Mouse (Mus musculus) heart, adult 2 months (tissue): ENCODE data around the gene Foxb1. TPM values are rescaled to one million over a fixed set of nuclear protein-coding genes. Genes with fewer than 3 reads are reported as not detected.

Experiments used
- DNase-seq, 2 experiments: peaks; one replicate each; pipeline ENCODE4 v3.0.0; 2021
- H3K27ac ChIP-seq: fragments of 200-600 bp; 2 replicates; pipeline ENCODE4 v1.8.1; 2022
- H3K27me3 ChIP-seq: fragments of 200-500 bp; 2 replicates; pipeline ENCODE4 v1.6.1; 2012; ENCODE audit warnings: mild to moderate bottlenecking, low read length, inconsistent platforms, mixed read lengths; ENCODE audit not compliant: control insufficient read depth, insufficient read depth
- H3K36me3 ChIP-seq: fragments of 200-500 bp; 2 replicates; pipeline ENCODE4 v1.6.1; 2012; ENCODE audit warnings: low read length, inconsistent platforms; ENCODE audit not compliant: control insufficient read depth, insufficient read depth
- H3K4me1 ChIP-seq: fragments of 200-500 bp; 2 replicates; pipeline ENCODE4 v1.6.1; 2011; ENCODE audit warnings: low read length; ENCODE audit not compliant: control insufficient read depth, insufficient read depth
- H3K4me3 ChIP-seq: fragments of 200-600 bp; 2 replicates; pipeline ENCODE4 v1.8.1; 2022
- H3K79me2 ChIP-seq: fragments of 200-500 bp; replicated peaks from 2 replicates; pipeline ENCODE4 v1.6.1; 2012; ENCODE audit warnings: mild to moderate bottlenecking, inconsistent platforms, low read length, moderate library complexity, mixed read lengths; ENCODE audit not compliant: control insufficient read depth, insufficient read depth
- H3K9ac ChIP-seq: fragments of 200-500 bp; 2 replicates; pipeline ENCODE4 v1.6.1; 2012; ENCODE audit warnings: low read depth, mild to moderate bottlenecking, control low read depth, inconsistent platforms, low read length, mixed read lengths
- CTCF ChIP-seq: fragments of 200-600 bp; IDR thresholded peaks from 2 replicates; pipeline ENCODE4 v1.8.1; 2022; ENCODE audit warnings: antibody characterized with exemption, mild to moderate bottlenecking, moderate library complexity
- EP300 ChIP-seq: fragments of 200-500 bp; IDR thresholded peaks from 2 replicates; pipeline ENCODE4 v1.6.1; 2011; ENCODE audit warnings: low read depth, low read length, control low read depth; ENCODE audit not compliant: insufficient read depth
- POLR2A ChIP-seq: fragments of 200-500 bp; IDR thresholded peaks from 2 replicates; pipeline ENCODE4 v1.6.1; 2011; ENCODE audit warnings: mild to moderate bottlenecking, low read depth, low read length, control low read depth; ENCODE audit not compliant: insufficient read depth
- WGBS: fragments of 180-500 bp; shearing (Covaris S2); methylation state at CpG from one replicate; pipeline ENCODE4 v1.1.7; 2018; 5-methylcytosine and 5-hydroxymethylcytosine counted together
- intact Hi-C: fragments of 180-260 bp; cut with DNase I; formaldehyde crosslinking; loops from one replicate; pipeline ENCODE4 v1.15.1; 2025
- polyA plus RNA-seq: library from polyadenylated mRNA; depleted of rRNA; stranded (reverse); fragments of >200 nt; gene quantifications from 2 replicates; pipeline ENCODE4 v1.2.3, GENCODE M21; 2012
- total RNA-seq, 2 experiments: library from RNA; stranded (reverse); gene quantifications; 2 replicates each; pipeline ENCODE4 v1.2.3; 2021

Foxb1 gene
- total and polyA plus RNA-seq, 3 experiments = not detected

- 12% methylated on average over 5 of the region's 5 CpGs for WGBS
- TF ChIP-seq CTCF (no peak), POLR2A (no peak), EP300 (no peak)
- DNase-seq = no peak
- no peak overlapping the region for H3K27ac ChIP-seq
- H3K4me1 ChIP-seq = no peaks in the 10 kb centered on the region
- H3K27me3 ChIP-seq = peaks cover 14% of the 10 kb centered on the region
- H3K9ac ChIP-seq = no peak overlapping the region
- no peak overlapping the region for H3K4me3 ChIP-seq
- intact Hi-C loops = no loop called here
- no peaks in the 10 kb centered on the region for H3K79me2 ChIP-seq
- H3K36me3 ChIP-seq = no peaks in the 10 kb centered on the region
These were observed 6.0 kb downstream of the Foxb1 start for GRCm38 (mm10) chr9:69754712-69755111.

- Histone ChIP-seq H3K79me2 (no peaks in the 10 kb centered on the region), H3K4me3 (no peak overlapping the region), H3K36me3 (no peaks in the 10 kb centered on the region), H3K27ac (no peak overlapping the region), H3K4me1 (no peaks in the 10 kb centered on the region), H3K9ac (no peak overlapping the region), H3K27me3 (peaks cover 10% of the 10 kb centered on the region)
- intact Hi-C loops = no loop called here
- 8% methylated on average over 7 of the region's 7 CpGs for WGBS
- DNase-seq = no peak
- TF ChIP-seq EP300 = no peak
- no peak for TF ChIP-seq CTCF
- TF ChIP-seq POLR2A = no peak
These were observed 6.4 kb downstream of the Foxb1 start for GRCm38 (mm10) chr9:69754291-69754690.

GRCm38 (mm10) chr9:69747971-69748370, 12.8 kb downstream of the Foxb1 start:
- intact Hi-C loops = no loop called here
- Histone ChIP-seq H3K27ac (no peak overlapping the region), H3K79me2 (no peaks in the 10 kb centered on the region), H3K4me1 (no peaks in the 10 kb centered on the region), H3K4me3 (no peak overlapping the region), H3K27me3 (no peaks in the 10 kb centered on the region), H3K36me3 (no peaks in the 10 kb centered on the region), H3K9ac (no peak overlapping the region)
- DNase-seq = no peak
- no peak for TF ChIP-seq POLR2A
- no peak for TF ChIP-seq EP300
- TF ChIP-seq CTCF = no peak
- 87% methylated on average over 1 of the region's 1 CpGs for WGBS

- no peak overlapping the region for H3K9ac ChIP-seq
- no peaks in the 10 kb centered on the region; the same call in 1 of the 2 replicates for H3K4me1 ChIP-seq
- DNase-seq = no peak
- H3K27me3 ChIP-seq = no peaks in the 10 kb centered on the region
- WGBS = 57% methylated on average over 5 of the region's 5 CpGs
- no peak overlapping the region for H3K27ac ChIP-seq
- H3K79me2 ChIP-seq = no peaks in the 10 kb centered on the region
- TF ChIP-seq POLR2A (no peak), CTCF (no peak), EP300 (no peak)
- no peak overlapping the region for H3K4me3 ChIP-seq
- H3K36me3 ChIP-seq = no peaks in the 10 kb centered on the region
- intact Hi-C loops = no loop called here
These were observed 32.0 kb downstream of the Foxb1 start for GRCm38 (mm10) chr9:69728736-69729135.

GRCm38 (mm10) chr9:69718431-69718830, 42.3 kb downstream of the Foxb1 start:
- TF ChIP-seq CTCF = no peak
- TF ChIP-seq POLR2A = no peak
- TF ChIP-seq EP300 = no peak
- WGBS = 89% methylated on average over 9 of the region's 9 CpGs
- Histone ChIP-seq H3K4me1 (no peaks in the 10 kb centered on the region), H3K27ac (no peak overlapping the region), H3K4me3 (no peak overlapping the region), H3K27me3 (no peaks in the 10 kb centered on the region), H3K79me2 (no peaks in the 10 kb centered on the region), H3K9ac (no peak overlapping the region), H3K36me3 (no peaks in the 10 kb centered on the region)
- intact Hi-C loops = no loop called here
- no peak for DNase-seq

- no peak overlapping the region for H3K9ac ChIP-seq
- TF ChIP-seq POLR2A (no peak), CTCF (no peak), EP300 (no peak)
- no peaks in the 10 kb centered on the region for H3K4me1 ChIP-seq
- 55% methylated on average over 4 of the region's 4 CpGs for WGBS
- H3K36me3 ChIP-seq = no peaks in the 10 kb centered on the region
- intact Hi-C loops = no loop called here
- H3K79me2 ChIP-seq = no peaks in the 10 kb centered on the region
- H3K4me3 ChIP-seq = no peak overlapping the region
- DNase-seq = no peak
- no peaks in the 10 kb centered on the region for H3K27me3 ChIP-seq
- no peak overlapping the region for H3K27ac ChIP-seq
These were observed 44.4 kb downstream of the Foxb1 start for GRCm38 (mm10) chr9:69716364-69716763.

GRCm38 (mm10) chr9:69715445-69715844, 45.3 kb downstream of the Foxb1 start:
- H3K79me2 ChIP-seq = no peaks in the 10 kb centered on the region
- H3K27me3 ChIP-seq = no peaks in the 10 kb centered on the region
- H3K27ac ChIP-seq = no peak overlapping the region
- no peak for TF ChIP-seq EP300
- TF ChIP-seq POLR2A = no peak
- no peak for TF ChIP-seq CTCF
- no peak overlapping the region for H3K9ac ChIP-seq
- H3K36me3 ChIP-seq = no peaks in the 10 kb centered on the region
- H3K4me1 ChIP-seq = no peaks in the 10 kb centered on the region
- no peak overlapping the region for H3K4me3 ChIP-seq
- WGBS = 40% methylated on average over 12 of the region's 12 CpGs
- intact Hi-C loops = no loop called here
- no peak for DNase-seq
